Mouse (Mus musculus) lung, postnatal 4 days (tissue): ENCODE data around the gene Ppp4r3a.
"Not testable (repeated sequence)": the region's sequence is repeated elsewhere in the genome, so short reads cannot be mapped to it uniquely, and the experiment has no call there.

Experiments
- DNase-seq, 2 experiments: peaks; one replicate each; pipeline ENCODE4 v3.0.0; 2021

Gene Ppp4r3a

DNA sequence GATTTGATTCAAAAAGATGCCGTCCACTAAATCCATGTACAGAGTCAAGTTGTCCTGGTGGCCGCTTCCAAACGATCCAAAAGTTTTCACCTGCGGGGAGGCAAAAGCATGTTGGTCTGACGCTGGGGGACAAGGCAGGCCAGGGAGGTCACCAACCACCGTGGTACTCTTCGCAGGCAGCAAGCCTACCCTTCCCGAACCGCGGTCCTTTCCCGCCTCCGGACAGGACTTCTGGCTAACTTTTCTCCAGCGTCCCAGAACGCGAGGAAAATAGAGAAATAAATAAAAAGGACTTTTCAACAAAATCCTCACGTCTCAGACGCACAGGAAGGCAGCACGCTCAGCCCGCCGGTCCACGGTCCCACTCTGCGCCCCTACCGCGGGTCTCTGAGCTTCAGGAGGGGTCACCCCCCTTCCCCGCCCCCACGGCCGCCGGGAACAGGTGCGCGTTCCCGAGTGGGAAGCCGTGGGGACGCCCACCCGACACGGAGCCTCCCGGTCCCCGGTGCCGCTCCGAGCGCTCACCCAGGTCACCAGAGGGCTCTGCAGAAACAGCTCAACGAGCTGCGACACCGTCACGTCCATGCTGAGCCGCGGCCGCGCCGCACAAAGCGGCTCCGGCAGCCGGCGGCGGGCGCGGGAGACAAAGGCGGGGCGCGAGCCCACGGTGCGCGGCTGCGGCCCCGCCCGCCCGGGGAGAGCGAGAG is 55.1 kb downstream of the Ppp4r3a start:
- DNase-seq, result peak in 1 of 2 experiments; percentile 26

DNA sequence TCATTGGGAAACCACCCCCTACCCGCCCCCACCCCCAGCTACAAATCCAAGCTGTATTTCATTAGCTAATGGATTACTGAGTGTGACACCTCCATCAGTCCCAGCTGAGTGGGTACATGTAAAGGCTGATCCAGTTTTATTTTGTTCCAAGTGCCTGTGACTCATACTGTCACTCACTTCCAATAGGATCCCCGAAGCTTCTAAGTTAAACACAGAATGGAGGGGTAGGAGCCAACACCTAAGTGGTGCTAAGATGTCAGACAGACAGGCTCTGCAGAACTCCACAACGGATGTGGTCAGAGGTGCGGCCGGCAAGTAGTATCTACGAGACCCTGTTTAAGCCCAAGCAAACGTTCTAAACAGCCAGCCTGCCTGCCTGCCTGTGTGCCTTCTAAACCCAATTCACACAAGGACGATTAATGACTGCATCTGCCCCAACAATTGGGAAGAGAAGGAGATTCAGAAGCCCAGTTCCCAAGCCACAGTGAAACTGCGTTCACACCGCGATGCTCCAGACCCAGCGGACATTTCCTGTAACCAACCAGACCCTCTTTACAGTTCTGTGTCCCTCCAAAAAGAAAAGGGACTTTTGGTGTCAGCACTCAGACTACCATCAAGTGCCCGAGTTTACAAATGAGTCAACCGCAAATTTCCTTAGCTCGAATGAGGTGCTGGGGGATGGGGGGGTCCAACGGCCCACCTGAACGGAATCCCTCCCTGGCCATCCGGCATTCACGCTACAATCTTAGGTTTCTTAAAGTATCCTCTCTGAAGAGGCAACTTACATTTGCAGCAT is 55.9 kb downstream of the Ppp4r3a start:
- peak in 1 of 2 experiments; percentile 30 for DNase-seq

DNA sequence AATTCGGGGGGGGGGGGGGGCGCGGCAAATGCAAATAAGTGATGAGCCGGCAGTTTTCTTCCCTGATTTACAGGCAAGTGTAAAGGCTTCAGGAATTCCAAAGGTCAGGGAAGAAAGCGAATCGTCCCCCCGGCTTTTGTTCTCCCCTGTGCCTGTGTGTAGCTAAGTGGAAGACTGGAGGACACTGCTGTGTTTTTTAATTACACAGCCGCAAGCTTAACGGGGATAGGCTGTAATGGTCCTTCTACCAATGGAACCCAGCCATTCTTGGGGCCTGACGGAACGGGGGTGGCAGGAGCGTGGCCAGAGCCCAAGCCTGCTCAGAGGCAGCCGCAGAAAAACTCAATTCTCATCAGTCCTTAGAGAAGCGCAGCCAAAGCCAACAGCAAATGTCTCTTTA is 56.6 kb downstream of the Ppp4r3a start:
- DNase-seq, result peak in 1 of 2 experiments; percentile 23

DNA sequence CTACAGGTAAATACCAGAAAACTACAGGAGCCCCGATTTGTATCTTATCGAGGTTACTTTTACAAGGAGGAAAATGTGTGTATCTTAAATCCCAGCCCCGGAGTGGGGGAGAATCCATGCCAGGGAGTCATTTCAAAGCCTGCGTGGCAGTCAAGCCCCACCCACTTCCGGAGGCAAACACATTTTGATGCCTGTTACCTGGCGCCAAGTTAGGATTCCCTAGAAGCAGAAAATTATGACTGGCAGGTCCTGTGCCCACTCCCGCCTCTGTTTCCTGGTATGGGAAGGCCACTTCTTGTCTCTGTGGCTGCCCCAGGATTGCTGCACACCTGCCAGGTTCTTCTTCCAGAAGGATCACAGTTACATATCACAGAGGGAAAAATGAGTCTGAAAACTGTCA is 57.0 kb downstream of the Ppp4r3a start:
- peak; percentile 47 to 54 for DNase-seq

DNA sequence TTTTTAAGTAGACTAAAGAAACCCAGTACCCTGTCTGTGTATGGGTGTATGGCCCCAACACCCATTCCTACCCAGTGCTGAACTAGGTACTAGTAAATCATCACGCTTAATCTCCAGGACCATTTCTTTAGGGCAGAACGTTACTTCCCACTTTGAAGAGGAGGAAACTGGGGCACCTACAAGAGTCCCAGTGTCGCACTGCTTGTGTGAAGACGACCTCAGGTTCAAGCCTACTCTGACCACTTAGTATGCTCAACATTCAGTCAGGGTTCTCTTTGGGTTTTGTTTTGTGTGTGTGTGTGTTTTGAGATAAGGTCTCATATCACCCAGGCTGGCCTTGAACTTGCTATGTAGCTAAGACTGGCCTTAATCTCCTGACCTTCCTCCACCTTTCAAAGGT is 57.5 kb downstream of the Ppp4r3a start:
- no peak for DNase-seq

DNA sequence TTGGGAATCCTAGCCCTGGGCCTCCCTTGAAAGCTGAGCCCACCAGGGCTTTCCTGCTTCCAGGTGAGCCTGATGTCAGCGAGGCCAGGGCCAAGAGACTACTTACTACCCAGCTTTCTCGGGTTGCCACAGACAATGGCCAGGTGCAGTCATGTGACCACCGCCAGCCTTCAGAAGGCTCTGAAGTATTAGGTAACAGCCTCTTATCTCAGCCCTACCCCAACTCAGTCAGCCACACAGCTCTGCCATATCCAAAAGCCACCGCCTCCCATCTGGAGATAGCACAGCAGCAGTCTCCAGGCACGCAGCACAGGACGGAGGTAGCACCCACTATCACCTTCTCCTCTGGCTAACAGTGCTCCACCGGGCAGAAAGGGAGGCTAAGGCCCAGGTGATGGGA is 58.1 kb downstream of the Ppp4r3a start:
- DNase-seq, result peak in 1 of 2 experiments; percentile 65

DNA sequence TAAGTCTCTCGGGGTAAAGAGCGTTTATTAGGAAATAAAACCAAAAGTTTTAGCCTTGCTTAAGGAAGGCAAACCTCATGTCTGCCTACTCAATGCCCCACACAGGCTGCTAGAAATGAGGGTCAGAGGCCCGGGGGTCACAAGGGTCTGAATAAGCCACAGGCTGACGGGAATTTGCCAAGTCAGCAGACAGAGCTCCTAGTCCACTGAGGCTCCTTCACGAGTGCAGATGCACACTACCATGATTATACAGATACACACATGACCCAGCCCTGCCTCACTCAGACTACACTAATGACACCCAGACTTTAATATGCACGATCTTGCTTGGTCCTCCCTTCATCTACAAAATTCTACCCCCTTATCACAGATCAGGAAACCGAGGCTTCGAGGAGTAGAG is 58.7 kb downstream of the Ppp4r3a start:
- no peak for DNase-seq

DNA sequence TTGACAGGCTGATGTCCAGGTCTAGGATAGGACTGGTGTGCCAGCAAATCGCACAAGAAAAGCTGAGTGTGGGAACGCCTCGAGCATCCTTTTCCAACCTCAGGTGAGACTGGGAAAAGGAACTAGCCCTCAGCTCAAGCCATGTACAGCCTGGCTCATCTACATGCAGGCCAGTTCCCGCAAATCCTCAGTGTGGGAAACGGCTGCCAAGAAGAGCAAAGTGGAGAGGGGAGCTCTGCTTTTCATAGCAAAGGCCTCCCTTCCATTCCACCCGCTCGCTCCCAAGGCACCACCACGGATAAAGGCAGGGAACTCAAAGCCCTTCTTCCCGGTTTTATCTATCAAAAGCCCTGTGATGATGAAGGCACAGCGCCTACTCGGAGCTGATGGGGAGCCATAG is 60.4 kb downstream of the Ppp4r3a start:
- DNase-seq, result peak in 1 of 2 experiments; percentile 18

DNA sequence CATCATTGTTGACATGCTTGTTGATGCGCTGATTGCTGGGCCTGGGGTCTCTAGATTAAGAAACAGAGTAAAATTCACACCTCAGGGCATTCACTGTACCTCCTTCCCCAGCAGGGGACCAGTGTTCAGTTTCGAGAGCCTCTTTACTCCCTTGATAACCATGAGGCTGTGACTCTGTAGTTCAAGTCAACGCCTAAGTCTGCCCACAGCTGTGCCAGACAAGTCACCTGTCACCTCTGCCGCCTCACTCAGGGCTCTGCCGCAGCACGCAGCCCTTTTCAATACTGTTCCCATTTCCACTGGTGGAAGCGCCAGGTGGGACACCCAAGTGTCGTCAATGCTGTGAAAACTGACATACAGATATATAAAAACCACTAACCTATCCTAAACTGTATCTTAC is 61.1 kb downstream of the Ppp4r3a start:
- DNase-seq, result peak in 1 of 2 experiments; percentile 17

DNA sequence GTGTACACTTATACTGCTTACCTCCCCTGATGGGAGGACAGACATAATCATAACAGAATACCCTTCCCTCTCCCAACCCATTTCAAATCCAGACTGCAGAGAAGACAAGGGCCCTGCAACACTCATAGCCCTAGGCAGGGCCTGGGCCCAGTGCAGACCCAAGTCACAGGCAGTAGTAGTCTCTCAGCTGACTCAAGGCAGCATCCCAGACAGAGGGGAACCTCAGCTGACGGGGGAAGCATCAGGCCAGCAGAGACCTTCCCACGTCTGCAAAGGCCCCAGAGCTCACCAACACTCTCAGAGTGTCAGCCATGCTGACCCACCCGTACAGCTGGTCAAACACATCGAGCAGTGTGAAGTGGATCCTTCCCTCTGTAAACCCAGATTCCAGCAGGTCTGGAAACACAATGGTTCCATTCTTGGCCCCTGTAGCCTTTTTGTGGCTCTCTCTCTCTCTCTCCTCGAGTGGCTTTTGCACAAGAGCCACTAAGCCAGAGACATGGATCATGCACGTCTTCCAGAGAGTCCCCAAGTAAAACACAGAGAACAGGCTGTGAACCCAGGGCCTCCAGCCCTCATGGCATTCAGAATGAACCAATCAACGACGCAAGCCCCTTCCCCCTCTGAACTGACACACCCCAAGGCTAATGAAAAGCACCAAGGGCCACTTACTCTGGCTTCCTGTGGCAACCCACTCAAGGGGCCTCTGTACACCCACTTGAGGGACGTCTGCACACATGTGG is 61.8 kb downstream of the Ppp4r3a start:
- peak in 1 of 2 experiments; percentile 37 for DNase-seq

DNA sequence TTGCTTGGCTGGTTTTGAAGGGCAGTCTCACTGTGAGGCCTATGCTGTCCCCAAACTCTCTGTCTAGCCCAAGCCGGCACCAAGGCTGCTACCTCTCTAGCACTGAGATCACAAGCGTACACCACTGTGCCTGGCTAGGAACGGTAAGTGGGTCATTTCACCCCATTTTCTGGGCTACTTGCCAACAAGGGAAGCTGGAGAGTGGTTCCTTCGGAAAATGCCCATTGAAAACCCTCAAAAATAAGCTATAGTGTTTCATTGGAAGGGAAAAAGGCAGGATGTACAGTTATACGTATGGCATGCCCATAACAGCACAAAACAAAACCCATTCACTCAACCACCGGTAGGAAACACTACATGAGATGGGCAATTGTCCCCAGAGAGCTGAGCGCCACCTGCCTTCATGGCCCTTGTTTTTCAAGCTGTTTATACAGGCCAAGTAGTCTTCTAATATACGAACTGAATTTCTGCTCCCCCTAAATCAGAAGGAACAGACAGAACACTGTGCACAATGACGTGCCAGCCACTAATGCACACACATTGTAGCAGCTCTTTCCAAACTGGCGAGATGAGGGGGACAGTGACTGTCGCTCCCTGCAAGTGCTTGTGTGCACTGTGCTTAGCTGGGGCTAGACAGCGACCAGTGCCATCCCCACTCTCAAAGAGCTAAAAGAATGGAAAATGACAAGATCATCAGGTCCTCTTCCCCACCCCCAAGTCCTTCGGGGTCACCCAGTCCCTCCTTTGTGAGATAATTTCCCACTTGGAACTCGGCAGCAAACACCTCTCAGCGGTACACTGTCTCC is 63.1 kb downstream of the Ppp4r3a start:
- DNase-seq, result peak; percentile 38 to 48

DNA sequence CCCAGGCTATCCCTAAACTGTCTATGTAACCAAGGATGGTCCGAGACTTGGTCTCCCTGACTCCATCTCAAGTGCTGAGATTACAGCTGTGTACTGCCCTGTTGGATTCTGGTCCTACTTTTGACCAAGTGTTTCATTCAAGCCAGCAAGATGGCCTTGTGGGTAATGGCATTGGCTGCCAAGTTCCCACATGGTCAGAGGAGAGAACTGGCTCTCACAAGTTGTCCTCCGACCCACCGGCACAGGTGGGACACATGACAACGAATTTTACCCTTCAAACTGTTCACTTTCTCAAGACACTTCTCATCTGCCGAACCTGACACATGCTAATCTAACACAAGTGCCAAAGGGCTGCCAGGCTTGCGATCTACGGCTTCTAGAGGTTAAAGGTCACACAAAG is 64.1 kb downstream of the Ppp4r3a start:
- DNase-seq, result peak in 1 of 2 experiments; percentile 15

DNA sequence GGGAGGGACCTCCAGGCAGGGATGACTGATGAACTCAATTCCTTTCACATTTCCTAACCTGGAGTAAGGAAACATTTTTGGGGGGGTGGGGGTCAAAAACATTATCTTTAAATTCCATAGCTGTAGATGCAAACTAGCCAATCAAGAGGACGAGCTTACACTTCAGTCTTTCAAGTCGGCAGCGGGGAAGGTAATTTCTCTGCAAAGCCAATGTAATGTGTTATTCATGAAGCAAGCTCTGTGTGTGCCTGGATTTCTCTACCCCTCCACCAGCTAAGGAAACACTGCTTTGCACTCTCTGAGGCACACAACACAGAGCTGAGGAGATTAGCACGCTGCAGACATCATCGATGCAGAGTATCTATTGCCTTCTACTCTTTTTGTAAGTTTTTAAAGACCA is 64.5 kb downstream of the Ppp4r3a start:
- no peak for DNase-seq

DNA sequence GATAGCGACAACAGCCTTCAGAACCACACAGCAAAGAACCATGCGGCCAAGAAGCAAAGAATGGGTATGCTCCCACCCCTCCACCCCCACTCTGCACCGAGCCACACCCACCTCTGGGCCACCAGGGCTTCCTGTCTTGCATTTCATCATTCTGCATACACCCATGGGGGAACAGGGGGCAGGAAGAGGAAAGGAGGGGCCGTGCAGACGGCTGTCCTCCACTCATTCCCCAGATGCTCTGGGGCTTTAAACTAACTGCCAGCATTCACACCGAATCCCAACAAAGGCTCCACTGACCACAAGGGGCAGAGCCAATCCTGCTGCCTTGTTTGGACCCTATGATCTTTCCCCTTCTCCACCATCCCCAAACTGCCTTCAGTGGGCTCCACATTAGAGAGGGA is 65.5 kb downstream of the Ppp4r3a start:
- peak; percentile 73 to 78 for DNase-seq

DNA sequence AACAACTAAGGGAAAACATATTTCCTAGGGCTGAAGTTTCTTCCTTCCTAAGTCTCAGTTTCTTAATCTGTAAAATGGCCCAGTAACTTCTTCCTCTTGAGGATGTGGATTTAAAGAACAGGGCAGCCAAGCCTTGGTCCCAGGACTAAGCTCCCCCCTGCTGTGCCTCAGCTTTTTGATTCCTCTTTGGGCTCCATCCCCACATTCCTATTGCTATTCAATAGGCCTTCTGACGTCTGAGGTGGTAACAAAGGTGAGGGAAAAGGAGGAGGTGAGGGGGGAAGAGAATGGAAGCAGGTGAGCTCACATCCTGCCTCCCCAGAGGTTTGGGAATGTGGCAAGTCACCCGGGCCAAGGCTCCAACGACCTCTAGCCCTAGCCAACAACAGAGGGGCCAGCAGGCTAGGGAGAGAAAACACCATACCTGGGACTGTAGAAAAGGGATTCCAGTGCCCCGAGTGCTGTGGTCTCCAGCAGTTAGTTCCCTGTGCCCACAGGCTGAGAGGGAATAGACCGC is 67.0 kb downstream of the Ppp4r3a start:
- no peak for DNase-seq

DNA sequence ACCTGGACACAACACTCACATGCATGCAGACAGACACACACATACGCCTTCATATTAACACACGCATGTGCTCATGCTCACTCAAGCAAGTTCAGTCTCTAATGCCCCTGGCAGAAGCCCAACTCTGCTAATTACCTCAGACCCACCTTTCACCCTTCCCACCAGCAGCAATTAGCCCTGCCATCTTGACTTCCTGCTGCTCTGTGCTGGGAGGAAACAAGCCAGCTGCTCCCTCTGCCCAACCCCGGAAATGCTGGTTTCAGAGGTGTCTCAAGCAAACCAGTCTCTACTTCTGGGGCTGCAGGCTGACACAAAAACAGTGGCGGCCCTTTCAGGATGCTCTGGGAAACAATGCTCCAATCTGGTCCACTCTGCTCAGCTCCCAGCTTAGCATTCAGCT is 67.6 kb downstream of the Ppp4r3a start:
- peak; percentile 67 to 73 for DNase-seq

DNA sequence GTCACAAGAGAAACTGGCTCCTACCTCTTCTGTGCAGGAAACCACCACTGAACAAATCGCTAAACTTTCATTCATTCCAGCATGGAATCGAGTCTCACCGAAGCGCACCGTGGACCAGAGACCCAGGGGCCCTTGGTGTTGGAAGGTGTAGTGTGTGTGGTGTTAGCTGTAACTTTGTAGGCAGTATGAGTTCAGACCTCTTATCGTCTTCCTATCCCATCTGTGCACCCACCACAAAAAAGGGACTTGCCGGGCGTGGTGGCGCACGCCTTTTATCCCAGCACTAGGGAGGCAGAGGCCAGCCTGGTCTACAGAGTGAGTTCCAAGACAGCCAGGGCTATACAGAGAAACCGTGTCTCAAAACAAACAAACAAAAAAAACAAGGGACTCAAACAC is 68.3 kb downstream of the Ppp4r3a start:
- DNase-seq, result no peak

DNA sequence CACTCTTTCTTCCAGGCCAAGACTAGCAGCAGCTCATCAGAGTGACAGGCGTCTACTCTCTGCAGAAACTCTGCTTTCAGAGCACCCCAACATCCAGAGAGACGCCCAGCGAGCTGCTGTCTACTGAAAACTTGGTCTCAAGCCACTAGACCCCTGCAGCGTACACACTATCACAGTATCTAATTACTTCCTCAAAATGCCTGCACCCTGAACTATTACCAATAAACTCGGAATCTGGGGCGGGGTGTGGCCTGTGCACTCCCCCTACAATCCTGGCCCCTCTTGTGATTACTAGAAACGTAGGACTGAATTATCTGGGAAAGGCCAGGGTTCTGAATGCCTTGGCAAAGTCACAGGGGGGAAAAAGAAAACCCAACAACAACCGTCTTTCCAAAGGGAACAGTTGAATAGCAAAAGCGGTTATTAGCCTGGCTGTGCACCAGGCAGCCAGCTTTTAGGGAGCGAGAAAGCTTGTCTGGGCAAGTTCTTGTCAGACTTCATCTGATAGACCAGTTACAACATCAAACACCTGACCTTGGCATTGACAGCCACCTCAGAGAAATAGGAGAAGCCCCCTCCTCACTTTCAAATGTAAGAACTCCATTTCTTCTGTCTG is 68.8 kb downstream of the Ppp4r3a start:
- no peak for DNase-seq

DNA sequence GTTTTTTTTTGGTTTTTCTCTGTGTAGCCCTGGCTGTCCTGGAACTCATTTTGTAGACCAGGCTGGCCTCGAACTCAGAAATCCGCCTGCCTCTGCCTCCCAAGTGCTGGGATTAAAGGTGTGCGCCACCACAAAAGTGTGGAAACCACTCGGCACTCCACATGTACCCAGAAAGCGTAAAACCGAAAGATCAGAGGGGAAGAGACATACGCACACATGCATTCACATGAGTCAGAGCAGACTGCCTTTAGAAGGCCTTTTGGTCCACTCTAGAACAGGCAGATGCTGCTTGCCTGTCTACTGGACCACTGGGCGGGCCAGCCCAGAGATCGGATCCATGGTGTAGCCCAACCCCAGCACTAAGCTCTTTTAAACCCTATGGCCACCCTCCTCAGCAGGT is 69.8 kb downstream of the Ppp4r3a start:
- not testable (repeated sequence) for DNase-seq

DNA sequence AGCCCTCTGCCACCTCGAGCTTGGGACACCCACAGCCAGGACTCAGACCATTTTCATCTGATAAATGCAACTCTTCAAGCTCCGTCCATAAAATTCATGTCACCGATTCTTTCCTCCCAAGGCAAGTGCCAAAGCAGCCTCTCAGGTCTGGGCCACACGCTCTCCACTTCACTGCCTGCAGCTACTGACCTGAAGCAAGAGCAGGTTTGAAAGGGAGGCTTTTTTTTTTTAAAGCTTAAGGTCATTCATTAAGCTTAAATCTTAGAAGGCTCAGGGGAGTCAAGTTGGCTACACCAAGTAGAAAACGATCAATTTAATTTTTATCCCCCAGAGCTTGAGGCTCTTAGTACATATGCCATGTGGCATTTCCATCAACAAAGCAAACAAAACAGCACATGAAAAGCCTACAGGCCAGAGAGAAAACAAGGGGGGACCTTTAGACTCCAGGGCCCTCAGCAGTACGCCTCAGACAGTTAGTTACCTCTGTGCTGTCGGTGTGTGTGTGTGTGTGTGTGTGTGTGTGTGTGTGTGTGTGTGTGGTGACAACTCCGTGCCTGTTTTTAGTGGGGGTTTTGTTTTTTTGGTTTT is 70.3 kb downstream of the Ppp4r3a start:
- DNase-seq, result no peak
